ENCODE assay signal across 34 mouse cellular contexts in genomic region chr5:68954696-68955095, GRCm38 (mm10).
"Had no signal": no experiment of that assay in that cellular context is flagged by ENCODE, and none has a peak within 500 bp of the region (broad histone marks: within the 10 kb centered on the region; RNA-seq: fewer than 3 reads in every experiment).

No protein-coding gene starts in this region.

- H3K4me2 ChIP-seq: heart, embryonic 11.5 days; heart, embryonic 12.5 days; heart, embryonic 13.5 days; heart, embryonic 15.5 days; hindbrain, embryonic 12.5 days; hindbrain, embryonic 13.5 days; hindbrain, embryonic 14.5 days; hindbrain, embryonic 15.5 days; intestine, embryonic 15.5 days; kidney, embryonic 15.5 days had no signal

- H3K36me3 ChIP-seq: heart, embryonic 10.5 days; heart, embryonic 12.5 days; heart, embryonic 13.5 days; heart, embryonic 15.5 days; hindbrain, embryonic 10.5 days; hindbrain, embryonic 12.5 days; hindbrain, embryonic 13.5 days; hindbrain, embryonic 15.5 days; intestine, embryonic 15.5 days; kidney, embryonic 15.5 days had no signal

- H3K4me3 ChIP-seq: heart, embryonic 10.5 days; heart, embryonic 12.5 days; heart, embryonic 13.5 days; heart, embryonic 15.5 days; hindbrain, embryonic 10.5 days; hindbrain, embryonic 12.5 days; hindbrain, embryonic 13.5 days; hindbrain, embryonic 15.5 days; intestine, embryonic 15.5 days; kidney, embryonic 15.5 days; layer of hippocampus, adult 2 months; left cerebral cortex, adult 2 months had no signal

- H3K27ac ChIP-seq: heart, embryonic 10.5 days; heart, embryonic 13.5 days; heart, embryonic 15.5 days; hindbrain, embryonic 10.5 days; hindbrain, embryonic 12.5 days; hindbrain, embryonic 13.5 days; hindbrain, embryonic 14.5 days; hindbrain, embryonic 15.5 days; hindbrain, postnatal 0 days; intestine, embryonic 15.5 days; kidney, embryonic 15.5 days; layer of hippocampus, adult 2 months; left cerebral cortex, adult 2 months had no signal

- DNase-seq: heart, postnatal 10 days; heart, postnatal 14 days; heart, postnatal 36 days; heart, postnatal 4 days; kidney, adult 11 months; kidney, adult 18-20 months; kidney, adult 8-10 months; kidney, adult 9 months; kidney, postnatal 10 days; kidney, postnatal 14 days; kidney, postnatal 25 days; kidney, postnatal 36 days; kidney, postnatal 4 days; layer of hippocampus, adult 9-11 months; layer of hippocampus, postnatal 36 days had no signal

- H3K9ac ChIP-seq: heart, embryonic 12.5 days; heart, embryonic 13.5 days; heart, embryonic 15.5 days; hindbrain, embryonic 12.5 days; hindbrain, embryonic 13.5 days; hindbrain, embryonic 14.5 days; hindbrain, embryonic 15.5 days; intestine, embryonic 15.5 days; kidney, embryonic 15.5 days had no signal

- ATAC-seq: hindbrain, embryonic 16.5 days; hindbrain, postnatal 0 days; inflammation-experienced regulatory T-cells, adult 6 months; intestine, embryonic 15.5 days; intestine, embryonic 16.5 days; intestine, postnatal 0 days had no signal

- H3K4me1 ChIP-seq: heart, embryonic 10.5 days; heart, embryonic 12.5 days; heart, embryonic 13.5 days; heart, embryonic 15.5 days; hindbrain, embryonic 10.5 days; hindbrain, embryonic 12.5 days; hindbrain, embryonic 13.5 days; hindbrain, embryonic 15.5 days; intestine, embryonic 15.5 days; kidney, embryonic 15.5 days had no signal

- H3K9me3 ChIP-seq: heart, embryonic 10.5 days; heart, embryonic 12.5 days; heart, embryonic 13.5 days; heart, embryonic 15.5 days; hindbrain, embryonic 10.5 days; hindbrain, embryonic 12.5 days; hindbrain, embryonic 13.5 days; hindbrain, embryonic 15.5 days; intestine, embryonic 15.5 days; kidney, embryonic 15.5 days had no signal

- H3K27me3 ChIP-seq: heart, embryonic 12.5 days; heart, embryonic 13.5 days; heart, embryonic 15.5 days; hindbrain, embryonic 12.5 days; hindbrain, embryonic 13.5 days; hindbrain, embryonic 15.5 days; intestine, embryonic 15.5 days; kidney, embryonic 15.5 days had no signal
